Mouse (Mus musculus) stomach, postnatal 0 days (tissue): ENCODE measurements at regions not wholly inside any gene's neighbourhood (a gene's known extent, or its start where the extent isn't known, plus 50 kb on each side); places are given as distances from the start of the nearest gene placed in this dataset.
A peak's percentile ranks its signal among the peaks of the same experiment; 100 is the strongest.

Experiments
- ATAC-seq: fragments of 200-750 bp; cut with Nextera tagmentation; 2 replicates; pipeline ENCODE4 v1.8.0; 2017; ENCODE audit not compliant: low FRiP score, low TSS enrichment
- DNase-seq: peaks from one replicate; pipeline ENCODE4 v3.0.0-alpha.2; 2016; ENCODE audit warnings: low spot score
- H3K27ac ChIP-seq: fragments of 300-500 bp; sonication (generic); replicated peaks from 2 replicates; pipeline ENCODE4 v1.5.1; 2014; ENCODE audit warnings: mild to moderate bottlenecking, control low read depth
- H3K27me3 ChIP-seq: fragments of 300-500 bp; sonication (generic); 2 replicates; pipeline ENCODE4 v1.6.1; 2014; ENCODE audit warnings: low read length; ENCODE audit not compliant: control insufficient read depth, insufficient read depth
- H3K36me3 ChIP-seq: fragments of 300-500 bp; sonication (generic); 2 replicates; pipeline ENCODE4 v1.6.1; 2014; ENCODE audit warnings: low read length, mixed read lengths; ENCODE audit not compliant: control insufficient read depth, insufficient read depth
- H3K4me1 ChIP-seq: fragments of 300-500 bp; sonication (generic); replicated peaks from 2 replicates; pipeline ENCODE4 v1.6.1; 2014; ENCODE audit warnings: antibody characterized with exemption; ENCODE audit not compliant: control insufficient read depth, insufficient read depth
- H3K4me2 ChIP-seq: fragments of 300-500 bp; sonication (generic); replicated peaks from 2 replicates; pipeline ENCODE4 v1.6.1; 2014; ENCODE audit warnings: low read depth, mild to moderate bottlenecking, control low read depth, moderate library complexity
- H3K4me3 ChIP-seq: fragments of 300-500 bp; sonication (generic); 2 replicates; pipeline ENCODE4 v1.5.1; 2014; ENCODE audit warnings: low read depth, low read length, control low read depth
- H3K9ac ChIP-seq: fragments of 300-500 bp; sonication (generic); 2 replicates; pipeline ENCODE4 v1.6.1; 2014; ENCODE audit warnings: mild to moderate bottlenecking, low read length, control low read depth, mixed read lengths
- H3K9me3 ChIP-seq: fragments of 300-500 bp; sonication (generic); 2 replicates; pipeline ENCODE4 v1.6.1; 2016; ENCODE audit warnings: low read length; ENCODE audit not compliant: control insufficient read depth
- CTCF ChIP-seq: IDR thresholded peaks from 2 replicates; pipeline ENCODE4 v1.5.1; 2016; ENCODE audit warnings: antibody characterized with exemption, low read depth, mild to moderate bottlenecking, moderate library complexity
- EP300 ChIP-seq: optimal IDR thresholded peaks from 2 replicates; pipeline ENCODE3; 2016; ENCODE audit warnings: antibody characterized with exemption
- WGBS: fragments of 180-500 bp; shearing (Covaris S2); extraction: QIAGEN DNeasy Blood & Tissue Kit; methylation state at CpG from one replicate; pipeline ENCODE4 v1.1.7; 2014; 5-methylcytosine and 5-hydroxymethylcytosine counted together

DNA sequence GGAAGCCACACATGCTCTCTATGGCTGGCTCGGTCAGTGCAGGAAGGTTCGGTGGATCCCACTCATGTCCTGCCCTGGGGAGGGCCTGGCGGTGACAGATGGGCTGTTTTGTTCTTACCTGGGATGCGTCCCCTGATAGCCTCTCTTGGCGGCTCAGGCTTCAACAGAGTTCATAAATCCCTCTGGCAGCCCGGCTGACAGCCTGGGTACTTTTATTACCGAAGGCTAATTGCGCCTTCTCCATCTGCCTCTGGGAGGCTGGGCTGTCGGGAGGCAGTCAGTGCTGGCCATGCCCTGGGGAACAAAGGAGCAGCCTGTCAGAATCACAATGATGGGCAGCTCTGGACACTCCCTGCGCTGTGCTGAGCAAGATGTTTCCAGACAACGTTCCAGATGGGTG, 196.5 kb upstream of the Kcnab2 start:
- TF ChIP-seq EP300 (no peak), CTCF (no peak)
- no peak for ATAC-seq
- Histone ChIP-seq H3K27ac (no peak overlapping the region), H3K9me3 (no peaks in the 10 kb centered on the region), H3K27me3 (no peaks in the 10 kb centered on the region), H3K36me3 (no peaks in the 10 kb centered on the region), H3K9ac (no peak overlapping the region), H3K4me2 (no peak overlapping the region), H3K4me3 (no peak overlapping the region), H3K4me1 (no peaks in the 10 kb centered on the region)
- 30% methylated on average over 11 of the region's 11 CpGs for WGBS
- DNase-seq: no peak

DNA sequence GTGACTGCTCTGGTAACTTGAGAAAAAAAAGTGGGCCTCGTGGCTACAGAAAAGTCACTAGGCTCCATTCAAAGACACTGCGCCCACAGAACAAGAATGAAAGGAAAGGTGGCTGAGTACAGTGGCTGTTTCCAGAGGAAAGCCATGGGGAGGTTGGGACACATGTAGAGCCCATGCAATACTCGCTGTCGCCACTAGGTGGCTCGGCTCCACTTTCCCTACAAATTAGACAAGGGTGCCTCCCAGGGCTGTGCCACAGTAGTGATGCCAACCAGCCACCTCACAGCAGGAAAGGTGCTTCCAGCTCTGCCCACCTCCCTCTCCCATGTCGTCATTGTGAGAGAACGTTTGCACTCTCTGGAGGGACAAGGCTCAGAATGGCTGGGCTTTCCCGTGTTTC, 185.8 kb upstream of the Kcnab2 start:
- Histone ChIP-seq H3K4me3 (no peak overlapping the region), H3K27me3 (no peaks in the 10 kb centered on the region), H3K9me3 (no peaks in the 10 kb centered on the region), H3K4me1 (no peaks in the 10 kb centered on the region), H3K27ac (no peak overlapping the region), H3K4me2 (no peak overlapping the region), H3K9ac (no peak overlapping the region), H3K36me3 (no peaks in the 10 kb centered on the region)
- ATAC-seq: no peak
- peak; percentile 64 for TF ChIP-seq CTCF
- no peak for TF ChIP-seq EP300
- no peak for DNase-seq
- 43% methylated on average over 8 of the region's 8 CpGs for WGBS

DNA sequence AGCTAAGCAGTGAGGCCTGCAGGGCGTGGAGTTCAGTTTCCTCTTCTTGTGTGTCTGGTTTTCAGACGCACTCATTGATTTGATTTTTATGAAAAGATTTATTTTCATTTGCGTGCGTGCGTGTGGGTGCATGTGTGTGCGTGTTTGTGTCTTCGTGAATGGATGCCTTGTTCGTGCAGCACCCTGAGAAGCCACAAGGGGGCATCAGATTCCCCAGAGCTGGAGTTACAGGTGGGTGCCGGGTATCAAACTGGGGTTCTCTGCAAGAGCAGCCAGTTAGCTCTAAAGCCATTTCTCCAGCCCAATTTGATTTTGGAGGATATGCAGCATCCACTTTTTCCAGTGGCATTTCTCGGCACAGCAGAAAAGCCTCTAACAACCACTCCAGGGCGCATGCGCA, 185.4 kb upstream of the Kcnab2 start:
- TF ChIP-seq CTCF (0 out of 2 replicates have a peak, but pooled peaks have one; percentile 11), EP300 (no peak)
- H3K9ac ChIP-seq: no peak overlapping the region
- no peaks in the 10 kb centered on the region for H3K9me3 ChIP-seq
- H3K4me3 ChIP-seq: no peak overlapping the region
- H3K27ac ChIP-seq: no peak overlapping the region
- H3K4me1 ChIP-seq: no peaks in the 10 kb centered on the region
- H3K36me3 ChIP-seq: no peaks in the 10 kb centered on the region
- DNase-seq (no peak), ATAC-seq (no peak)
- no peaks in the 10 kb centered on the region for H3K27me3 ChIP-seq
- H3K4me2 ChIP-seq: no peak overlapping the region
- 91% methylated on average over 12 of the region's 12 CpGs for WGBS

DNA sequence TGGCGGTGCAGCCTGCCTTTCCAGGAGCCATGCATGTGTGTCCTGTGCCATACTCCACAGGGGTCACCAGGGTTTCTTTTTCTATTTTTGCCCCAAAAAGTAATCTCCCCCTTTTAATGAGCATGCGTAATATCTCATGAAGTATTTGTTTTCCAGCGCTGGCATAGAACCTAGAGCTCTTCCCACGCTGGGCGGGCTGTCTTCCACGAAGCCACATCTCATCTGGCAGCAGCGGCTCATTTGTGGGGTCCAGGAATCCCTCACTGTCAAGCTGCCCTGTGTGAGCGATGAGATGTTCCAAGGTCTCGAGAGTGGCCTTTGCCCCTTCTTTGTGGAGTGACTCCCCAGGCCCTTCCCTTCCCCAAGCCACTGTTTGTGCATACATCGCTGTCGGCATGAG, 184.8 kb upstream of the Kcnab2 start:
- Histone ChIP-seq H3K27ac (no peak overlapping the region), H3K4me3 (no peak overlapping the region), H3K9me3 (no peaks in the 10 kb centered on the region), H3K27me3 (no peaks in the 10 kb centered on the region), H3K4me2 (no peak overlapping the region), H3K36me3 (no peaks in the 10 kb centered on the region), H3K4me1 (no peaks in the 10 kb centered on the region), H3K9ac (no peak overlapping the region)
- ATAC-seq (no peak), DNase-seq (no peak)
- 76% methylated on average over 11 of the region's 11 CpGs for WGBS
- TF ChIP-seq EP300: no peak
- TF ChIP-seq CTCF: no peak

DNA sequence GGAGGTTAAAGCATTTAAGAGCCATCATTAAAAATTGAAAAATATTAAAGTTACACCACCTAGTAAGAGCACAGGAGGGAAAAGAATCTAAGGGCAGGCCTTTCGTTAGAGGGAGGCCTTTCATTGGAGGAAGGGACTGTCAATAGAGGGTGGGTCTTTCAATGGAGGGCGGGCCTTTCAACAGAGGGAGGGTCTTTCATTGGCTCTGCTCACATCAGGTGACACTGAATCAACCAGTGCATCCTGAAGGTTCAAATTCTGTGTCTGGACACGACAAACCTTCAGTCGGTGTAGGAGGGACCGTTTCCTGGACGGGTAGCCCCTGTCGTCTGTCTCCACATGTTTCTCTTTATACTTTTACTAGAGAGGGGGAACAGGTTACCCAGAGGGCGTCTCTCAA, 172.5 kb upstream of the Kcnab2 start:
- Histone ChIP-seq H3K9ac (no peak overlapping the region), H3K4me3 (no peak overlapping the region), H3K4me2 (no peak overlapping the region), H3K9me3 (no peaks in the 10 kb centered on the region), H3K36me3 (no peaks in the 10 kb centered on the region), H3K27ac (no peak overlapping the region), H3K27me3 (no peaks in the 10 kb centered on the region), H3K4me1 (no peaks in the 10 kb centered on the region)
- DNase-seq (no peak), ATAC-seq (no peak)
- TF ChIP-seq CTCF (no peak), EP300 (no peak)
- 56% methylated on average over 8 of the region's 8 CpGs for WGBS

DNA sequence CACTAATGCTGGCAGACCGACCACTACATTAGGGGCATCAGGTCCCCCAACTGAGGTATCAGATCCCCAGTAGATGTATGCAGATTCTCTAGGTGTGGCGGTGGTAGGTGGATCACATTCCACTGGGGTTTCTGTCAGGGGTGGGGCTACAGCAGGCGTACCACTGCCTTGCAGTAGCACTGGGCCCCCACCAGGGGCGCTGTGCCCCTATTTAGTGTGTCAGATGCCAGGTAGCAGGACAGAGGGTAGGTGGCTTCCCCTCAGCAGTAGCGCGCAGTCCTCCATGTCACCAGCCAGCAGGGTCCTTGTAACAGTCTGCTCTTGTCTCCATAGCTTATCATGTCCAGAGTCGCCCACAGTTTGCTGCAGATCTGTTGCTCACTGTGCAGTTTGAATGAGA, 169.9 kb upstream of the Kcnab2 start:
- 56% methylated on average over 7 of the region's 7 CpGs for WGBS
- no peak overlapping the region for H3K27ac ChIP-seq

More for the DNA sequence above, 169.9 kb upstream of the Kcnab2 start:
- no peaks in the 10 kb centered on the region for H3K36me3 ChIP-seq
- DNase-seq (no peak), ATAC-seq (no peak)
- no peaks in the 10 kb centered on the region for H3K4me1 ChIP-seq
- H3K27me3 ChIP-seq: no peaks in the 10 kb centered on the region
- H3K9me3 ChIP-seq: no peaks in the 10 kb centered on the region
- no peak overlapping the region for H3K4me3 ChIP-seq
- H3K9ac ChIP-seq: no peak overlapping the region
- TF ChIP-seq EP300: no peak
- peak; percentile 69 for TF ChIP-seq CTCF
- no peak overlapping the region for H3K4me2 ChIP-seq
